Mouse (Mus musculus): Measurements from ENCODE around the gene Hp1bp3.

Hp1bp3 gene

GRCm38 (mm10) chr4:138216200-138216890, at the start of gene Hp1bp3:
Hp1bp3 (plus strand) TSS chr4:138216296.
- DNase-seq = peak; percentile 90

- no peak for DNase-seq
These were observed 49.6 kb upstream of the Hp1bp3 start for GRCm38 (mm10) chr4:138166519-138166918.

- DNase-seq = no peak
These were observed 47.9 kb upstream of the Hp1bp3 start for GRCm38 (mm10) chr4:138168162-138168561.

- no peak for DNase-seq
These were observed 46.7 kb upstream of the Hp1bp3 start for GRCm38 (mm10) chr4:138169420-138169819.

GRCm38 (mm10) chr4:138172686-138173085, 43.4 kb upstream of the Hp1bp3 start:
- DNase-seq = no peak

GRCm38 (mm10) chr4:138179391-138179790, 36.7 kb upstream of the Hp1bp3 start:
- no peak for DNase-seq

- no peak for DNase-seq
These were observed 35.4 kb upstream of the Hp1bp3 start for GRCm38 (mm10) chr4:138180719-138181118.

- no peak for DNase-seq
These were observed 32.0 kb upstream of the Hp1bp3 start for GRCm38 (mm10) chr4:138184056-138184455.

GRCm38 (mm10) chr4:138184573-138184981, 31.5 kb upstream of the Hp1bp3 start:
- no peak for DNase-seq

- DNase-seq = no peak
These were observed 30.1 kb upstream of the Hp1bp3 start for GRCm38 (mm10) chr4:138185961-138186360.

- DNase-seq = no peak
These were observed 28.1 kb upstream of the Hp1bp3 start for GRCm38 (mm10) chr4:138187995-138188394.

GRCm38 (mm10) chr4:138192561-138192960, 23.5 kb upstream of the Hp1bp3 start:
- DNase-seq = no peak

- DNase-seq = no peak
These were observed 15.3 kb upstream of the Hp1bp3 start for GRCm38 (mm10) chr4:138200769-138201168.

GRCm38 (mm10) chr4:138201696-138202095, 14.4 kb upstream of the Hp1bp3 start:
- DNase-seq = no peak

GRCm38 (mm10) chr4:138210116-138210515, 6.0 kb upstream of the Hp1bp3 start:
- no peak for DNase-seq

GRCm38 (mm10) chr4:138213861-138214260, 2.2 kb upstream of the Hp1bp3 start:
- DNase-seq = no peak

- peak; percentile 36 for DNase-seq
These were observed 361 bp upstream of the Hp1bp3 start for GRCm38 (mm10) chr4:138215671-138216199.

GRCm38 (mm10) chr4:138216891-138217392, 846 bp downstream of the Hp1bp3 start:
- DNase-seq = peak; percentile 98

GRCm38 (mm10) chr4:138217441-138217840, 1.3 kb downstream of the Hp1bp3 start:
- no peak for DNase-seq

GRCm38 (mm10) chr4:138217951-138218685, 2.0 kb downstream of the Hp1bp3 start:
- DNase-seq = no peak

GRCm38 (mm10) chr4:138219331-138219730, 3.2 kb downstream of the Hp1bp3 start:
- DNase-seq = no peak

GRCm38 (mm10) chr4:138220761-138221160, 4.7 kb downstream of the Hp1bp3 start:
- DNase-seq = no peak

- no peak for DNase-seq
These were observed 5.3 kb downstream of the Hp1bp3 start for GRCm38 (mm10) chr4:138221406-138221805.

- DNase-seq = no peak
These were observed 6.3 kb downstream of the Hp1bp3 start for GRCm38 (mm10) chr4:138222396-138222795.
